Mouse (Mus musculus) ovary, adult 18-20 months (tissue): ENCODE results near the gene Gcnt1.

Experiments
- DNase-seq: peaks from one replicate; pipeline ENCODE4 v3.0.0; 2022; ENCODE audit warnings: low spot score, mixed read lengths

Gene Gcnt1

DNA sequence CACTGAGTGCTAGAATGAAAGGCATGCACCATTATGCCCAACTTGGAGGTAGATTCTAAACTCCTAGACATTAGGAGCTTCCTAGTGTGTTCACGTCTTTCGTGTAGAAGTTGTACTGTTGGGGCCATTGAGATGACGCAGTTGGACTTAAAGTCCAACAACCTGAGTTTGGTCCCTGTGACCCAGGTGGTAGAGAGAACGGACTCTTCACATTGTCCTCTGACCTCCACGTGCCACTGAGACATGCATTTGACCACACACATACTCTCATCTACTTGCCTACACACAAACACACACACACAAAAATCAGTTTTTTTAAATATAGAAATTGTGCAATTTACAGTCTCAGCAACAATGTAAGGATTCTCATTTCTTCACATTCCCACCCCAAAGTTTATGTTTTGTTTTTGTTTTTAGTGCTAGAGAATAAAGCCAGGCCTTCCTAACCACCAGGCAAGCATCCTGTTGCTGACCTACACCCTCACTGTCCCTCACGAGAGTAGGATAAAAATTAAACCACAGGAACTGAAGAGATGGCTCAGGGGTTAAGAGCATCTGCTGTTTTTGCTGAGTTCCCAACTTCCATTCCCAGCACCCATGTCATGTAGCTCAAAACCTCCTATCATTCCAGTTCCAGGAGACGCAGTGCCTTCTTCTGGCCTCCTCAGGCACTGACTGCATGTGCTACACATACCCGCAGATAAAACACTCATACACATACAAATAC is 6.1 kb downstream of the Gcnt1 start:
- DNase-seq, result no peak

GRCm38 (mm10) chr19:17364741-17365140 is 7.9 kb downstream of the Gcnt1 start:
- DNase-seq, result no peak

- DNase-seq, result no peak
Observed at GRCm38 (mm10) chr19:17361181-17361580, 11.5 kb downstream of the Gcnt1 start.

DNA sequence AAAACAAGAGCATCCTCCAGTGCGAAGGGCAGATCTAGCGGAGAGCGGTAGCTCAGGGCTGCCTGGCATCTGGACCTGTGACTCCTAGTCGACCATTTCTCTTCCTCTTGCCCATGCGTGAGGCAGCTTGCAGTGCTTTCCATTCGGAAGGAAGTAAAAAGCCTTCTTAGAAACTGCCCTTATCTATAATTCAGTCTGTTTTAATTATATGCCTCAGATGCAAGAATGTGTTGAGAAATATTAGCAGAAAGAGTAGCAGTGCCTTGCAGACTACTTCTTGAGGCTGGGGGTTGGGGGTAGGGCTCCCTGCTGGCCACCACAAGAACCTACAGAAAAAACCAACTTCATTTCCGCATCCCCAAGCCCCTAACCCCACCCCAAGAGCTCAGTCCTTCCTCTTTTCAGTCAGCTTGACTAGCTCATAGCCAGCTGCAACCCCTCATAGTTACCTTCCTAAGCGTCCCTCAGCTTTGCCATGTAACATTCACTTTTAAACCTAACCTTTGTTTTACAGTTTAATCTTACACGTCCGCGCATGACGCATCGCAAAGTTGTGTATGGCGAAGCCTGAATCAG is 13.2 kb downstream of the Gcnt1 start:
- no peak for DNase-seq

- DNase-seq, result no peak
Observed at GRCm38 (mm10) chr19:17357391-17357790, 15.3 kb downstream of the Gcnt1 start.

- DNase-seq, result no peak
Observed at GRCm38 (mm10) chr19:17356932-17357331, 15.7 kb downstream of the Gcnt1 start.

DNA sequence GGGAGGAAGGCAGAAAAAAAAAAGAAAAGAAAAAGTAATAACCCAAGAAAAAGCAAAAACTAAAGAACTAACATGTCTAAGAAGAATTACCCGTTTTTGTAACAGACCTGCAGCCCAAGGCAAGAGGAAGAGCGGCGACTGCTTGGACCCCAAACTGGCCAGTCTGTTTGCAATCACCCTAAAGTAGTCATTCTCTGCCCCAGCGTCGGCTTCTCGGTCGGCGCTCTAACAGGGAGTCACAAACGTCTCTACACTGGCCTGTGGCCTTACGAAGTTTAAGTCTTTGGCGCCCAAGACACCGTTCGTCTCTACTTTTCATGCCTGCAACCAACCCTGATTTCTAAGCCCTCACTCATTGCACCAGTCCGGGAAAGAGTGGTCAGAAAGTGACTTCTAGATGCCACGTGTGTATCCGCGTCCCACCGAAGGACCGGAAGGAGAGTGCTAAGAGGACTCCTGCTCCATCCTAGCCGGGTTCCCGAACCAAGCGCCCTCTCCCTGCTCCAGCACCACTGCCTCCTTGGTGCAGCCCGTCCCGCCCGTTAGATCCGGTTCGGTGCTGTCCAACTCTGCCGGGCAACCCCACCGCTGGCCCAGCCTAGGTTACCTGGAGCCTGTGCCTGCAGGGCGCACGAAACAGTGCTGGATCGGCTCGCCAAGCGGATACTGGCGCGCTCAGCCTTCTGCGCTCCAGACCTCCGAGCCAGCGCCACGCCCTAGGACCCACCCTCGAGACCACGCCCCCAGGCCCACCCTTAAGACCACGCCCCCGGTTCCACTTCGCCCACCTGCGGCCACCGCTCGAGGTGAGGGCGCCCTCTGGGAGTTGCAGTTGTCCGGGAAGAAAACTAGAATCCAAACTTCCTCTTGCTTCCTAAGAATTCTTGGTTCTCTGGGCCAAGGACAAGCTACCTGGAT is 16.4 kb downstream of the Gcnt1 start:
- DNase-seq, result peak; percentile 63

DNA sequence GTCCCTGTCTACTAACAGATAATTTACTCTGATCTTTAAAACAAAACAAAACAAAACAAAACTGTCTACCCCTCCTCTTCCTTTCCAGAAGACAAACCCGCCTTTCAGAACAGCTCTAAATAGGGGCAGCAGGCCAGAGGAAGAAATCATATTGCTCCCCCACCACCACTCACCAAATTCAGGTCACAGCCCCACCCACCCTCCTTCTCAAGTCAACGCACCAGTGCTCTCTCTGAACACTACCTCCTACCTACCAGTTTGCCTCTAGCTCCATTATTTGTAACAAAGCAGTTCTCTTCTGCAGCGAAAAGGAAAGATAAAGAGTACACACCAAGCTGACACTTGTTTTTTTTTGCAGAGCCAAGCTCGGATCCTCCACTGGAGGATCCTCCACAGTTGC is 17.3 kb downstream of the Gcnt1 start:
- no peak for DNase-seq

DNA sequence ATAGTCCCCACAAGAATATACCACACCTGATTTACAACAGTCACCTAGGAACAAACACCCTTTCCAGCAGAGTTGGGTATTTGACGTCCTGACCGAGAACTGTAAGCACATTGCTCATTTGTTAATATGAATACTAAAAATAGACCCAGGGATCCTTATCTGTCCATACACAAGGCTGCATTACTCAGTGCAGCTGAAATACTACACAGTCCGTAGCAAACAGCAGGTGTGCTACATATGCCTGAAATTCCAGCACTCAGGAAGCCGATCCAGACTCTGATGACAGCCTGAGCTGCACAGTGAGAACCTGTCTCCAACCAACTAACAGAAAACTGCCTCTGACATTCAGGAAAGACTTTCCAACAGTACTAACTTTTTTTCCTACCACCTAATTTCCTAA is 17.8 kb downstream of the Gcnt1 start:
- DNase-seq, result no peak

DNA sequence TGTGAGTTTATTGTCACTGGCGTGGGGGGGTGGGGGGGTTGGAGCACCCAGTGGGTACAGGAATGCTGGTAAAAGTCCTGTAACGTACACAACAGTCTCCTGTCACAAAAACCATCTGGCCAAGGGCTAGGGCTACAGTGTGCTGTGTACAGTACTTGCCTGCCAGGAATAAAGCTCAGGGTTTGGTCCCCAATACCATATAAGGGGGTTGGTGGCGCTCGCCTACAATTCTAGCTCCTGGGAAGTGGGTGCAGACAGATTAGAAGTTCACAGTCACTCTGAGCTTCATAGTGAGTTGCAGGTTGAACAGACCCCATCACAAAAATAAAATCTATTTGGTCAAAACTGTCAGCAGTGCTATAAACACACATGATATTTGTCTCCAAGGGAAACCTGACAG is 18.3 kb downstream of the Gcnt1 start:
- no peak for DNase-seq

GRCm38 (mm10) chr19:17353727-17354126 is 18.9 kb downstream of the Gcnt1 start:
- no peak for DNase-seq

- no peak for DNase-seq
Observed at GRCm38 (mm10) chr19:17347852-17348251, 24.8 kb downstream of the Gcnt1 start.

- DNase-seq, result no peak
Observed at GRCm38 (mm10) chr19:17346716-17347474, 25.7 kb downstream of the Gcnt1 start.

DNA sequence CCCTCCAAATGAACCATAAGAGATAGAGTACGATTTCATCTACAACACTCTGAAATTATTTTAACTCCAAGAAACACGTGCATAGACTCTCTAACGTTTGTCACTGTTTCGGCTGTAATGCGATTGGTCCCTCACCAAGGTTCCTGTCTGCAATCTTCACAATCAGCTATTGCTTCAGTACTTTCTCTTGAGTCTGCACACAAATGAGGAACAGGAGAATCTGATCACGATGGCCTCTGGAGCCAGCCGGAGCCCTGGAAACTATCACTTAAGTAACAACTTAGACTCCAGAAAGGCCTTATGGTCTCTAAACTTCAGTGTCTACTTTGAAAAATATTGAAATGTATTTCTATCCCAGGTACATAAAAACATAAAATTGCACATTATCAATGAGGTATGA is 27.8 kb downstream of the Gcnt1 start:
- DNase-seq, result no peak

- DNase-seq, result no peak
Observed at GRCm38 (mm10) chr19:17339563-17339962, 33.1 kb downstream of the Gcnt1 start.

DNA sequence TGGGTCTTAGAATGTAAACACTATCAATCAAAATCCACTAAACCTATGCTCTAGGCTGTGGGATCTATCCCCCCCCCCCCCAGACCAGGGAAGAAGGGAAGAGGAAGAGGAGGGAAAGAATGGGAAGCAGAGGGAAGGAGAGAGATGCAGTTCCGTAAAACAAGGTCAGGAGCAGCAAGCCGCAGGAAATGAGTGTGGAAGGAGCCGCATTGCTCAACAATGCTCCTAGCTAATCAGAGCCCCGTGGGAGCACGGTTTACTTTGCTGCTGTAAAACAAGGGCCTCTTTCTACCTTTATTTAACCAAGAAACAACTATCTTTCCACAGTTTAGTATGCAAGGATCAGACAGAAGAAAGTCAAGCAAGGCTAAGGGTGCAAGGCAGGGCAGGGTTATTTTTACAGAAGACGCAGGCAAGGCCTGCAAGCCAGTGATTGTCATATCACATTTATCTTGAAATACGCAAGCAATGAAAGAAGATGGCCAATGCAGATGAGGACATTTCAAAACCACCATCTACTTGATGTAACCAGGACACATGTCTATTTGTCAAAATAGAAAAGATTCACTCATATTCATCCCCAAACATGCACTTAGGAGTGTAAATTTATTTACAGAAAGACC is 35.5 kb downstream of the Gcnt1 start:
- no peak for DNase-seq

DNA sequence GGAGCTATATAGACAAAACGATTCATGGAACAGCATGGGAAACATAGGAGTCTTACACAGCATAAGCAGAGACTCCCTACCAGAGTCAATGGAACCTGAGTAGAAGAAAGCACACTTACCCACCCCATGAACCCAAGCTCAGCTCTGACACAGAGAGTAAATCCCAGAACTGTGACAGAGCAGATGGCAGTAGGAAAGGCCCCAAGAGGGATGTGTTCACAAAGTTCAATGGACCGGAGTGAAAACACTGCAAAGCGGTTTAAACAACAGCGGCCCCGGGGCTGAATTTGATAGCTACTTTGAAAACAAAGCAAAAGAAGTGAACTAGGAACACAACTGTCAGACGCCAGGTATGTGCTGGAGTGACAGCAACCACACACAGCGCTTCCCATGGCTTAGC is 36.0 kb downstream of the Gcnt1 start:
- DNase-seq, result no peak

DNA sequence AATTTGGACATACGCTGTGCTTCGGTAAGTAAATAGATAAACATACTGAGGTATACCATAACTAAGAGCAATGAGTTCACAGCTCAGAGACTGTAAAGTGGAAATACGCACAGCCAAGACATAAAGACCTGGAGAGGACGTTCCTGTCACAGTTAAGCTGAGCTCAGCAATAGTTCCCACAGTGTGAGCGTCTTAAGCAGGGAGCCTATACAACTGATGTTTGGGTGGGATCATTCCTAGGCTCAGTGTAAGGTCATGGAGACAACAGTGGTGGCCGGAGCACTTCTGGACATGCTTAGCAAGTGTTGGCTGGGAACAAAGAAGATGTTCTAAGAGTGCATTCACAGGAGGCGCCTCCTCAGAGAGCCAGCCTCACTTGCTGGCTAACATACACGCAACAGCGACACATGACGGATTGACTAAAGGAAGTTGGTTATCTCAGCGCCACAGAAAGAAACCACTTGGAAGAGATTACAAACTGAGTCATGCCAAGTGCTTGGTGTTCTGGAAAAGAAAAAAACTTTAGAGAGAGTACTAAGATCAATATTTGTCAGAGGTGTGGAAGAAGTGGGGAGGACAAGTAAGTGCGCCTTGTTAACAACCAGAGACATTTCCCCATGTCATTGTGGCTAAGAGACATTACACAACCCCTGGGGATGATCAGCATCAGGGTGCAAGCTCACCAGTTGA is 37.9 kb downstream of the Gcnt1 start:
- DNase-seq, result no peak

- no peak for DNase-seq
Observed at GRCm38 (mm10) chr19:17333043-17333442, 39.6 kb downstream of the Gcnt1 start.

DNA sequence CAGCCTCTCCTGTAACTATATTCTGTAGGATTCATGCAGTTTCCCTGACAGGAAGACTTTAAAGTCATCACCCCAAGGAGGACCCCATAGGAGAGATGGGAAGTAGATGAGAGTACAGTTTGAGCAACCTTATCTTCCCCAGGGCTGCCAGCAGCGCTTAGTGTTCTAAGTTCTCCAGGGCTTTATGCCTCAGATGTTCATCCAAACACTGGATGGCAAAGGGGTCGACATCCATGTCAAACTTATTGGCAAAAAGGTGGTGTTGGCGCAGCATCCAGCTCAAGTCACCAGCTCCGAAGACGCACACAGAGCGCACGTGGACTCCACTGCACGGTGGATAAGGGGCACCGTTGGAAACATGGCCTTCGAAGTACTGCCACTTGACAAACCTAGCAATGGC is 43.7 kb downstream of the Gcnt1 start:
- DNase-seq, result no peak

GRCm38 (mm10) chr19:17327881-17328404 is 44.7 kb downstream of the Gcnt1 start:
- no peak for DNase-seq
